Mouse (Mus musculus) c-Kit-negative CD71-positive TER-119-positive erythroid progenitor cells, embryonic 14.5 days (primary cell): ENCODE measurements around the gene Phf13.

Experiments
- DNase-seq: peaks from one replicate; pipeline ENCODE4 v3.0.0-alpha.2; 2013; ENCODE audit warnings: low read depth, low spot score

The Phf13 gene

GRCm38 (mm10) chr4:152013036-152013813, 17.2 kb upstream of the Phf13 start:
- no peak for DNase-seq

GRCm38 (mm10) chr4:152012109-152012508, 16.1 kb upstream of the Phf13 start:
- DNase-seq: no peak

- no peak for DNase-seq
These were observed 15.2 kb upstream of the Phf13 start for GRCm38 (mm10) chr4:152011171-152011760.

- peak; percentile 52 for DNase-seq
These were observed 14.7 kb upstream of the Phf13 start for GRCm38 (mm10) chr4:152010707-152011134.

GRCm38 (mm10) chr4:152010091-152010706, 14.1 kb upstream of the Phf13 start:
- DNase-seq: peak; percentile 68

GRCm38 (mm10) chr4:152009076-152010051, 13.3 kb upstream of the Phf13 start:
- DNase-seq: no peak

- DNase-seq: peak; percentile 80
These were observed 12.6 kb upstream of the Phf13 start, which contains the start of gene Klhl21 for GRCm38 (mm10) chr4:152008622-152009075. Klhl21 (plus strand) TSS chr4:152008803.

GRCm38 (mm10) chr4:152008148-152008500, 12.1 kb upstream of the Phf13 start:
- no peak for DNase-seq

- no peak for DNase-seq
These were observed 11.6 kb upstream of the Phf13 start for GRCm38 (mm10) chr4:152007481-152008147.

GRCm38 (mm10) chr4:152006812-152007211, 10.8 kb upstream of the Phf13 start:
- no peak for DNase-seq

- DNase-seq: no peak
These were observed 10.1 kb upstream of the Phf13 start for GRCm38 (mm10) chr4:152006137-152006536.

GRCm38 (mm10) chr4:152002063-152002462, 6.0 kb upstream of the Phf13 start:
- DNase-seq: no peak

GRCm38 (mm10) chr4:152001335-152001734, 5.3 kb upstream of the Phf13 start:
- no peak for DNase-seq

GRCm38 (mm10) chr4:152000906-152001305, 4.8 kb upstream of the Phf13 start:
- no peak for DNase-seq

GRCm38 (mm10) chr4:151999481-151999880, 3.4 kb upstream of the Phf13 start:
- DNase-seq: no peak

GRCm38 (mm10) chr4:151997701-151998100, 1.6 kb upstream of the Phf13 start:
- no peak for DNase-seq

GRCm38 (mm10) chr4:151996951-151997222, 829 bp upstream of the Phf13 start:
- peak; percentile 40 for DNase-seq

GRCm38 (mm10) chr4:151995371-151996172, 486 bp downstream of the Phf13 start:
- no peak for DNase-seq

- no peak for DNase-seq
These were observed 1.6 kb downstream of the Phf13 start for GRCm38 (mm10) chr4:151994228-151995171.
